Mouse (Mus musculus): ENCODE data around the gene Grin2b. TPM values are rescaled to one million over a fixed set of nuclear protein-coding genes. Genes with fewer than 3 reads are reported as not detected.

The Grin2b gene
- polyA plus RNA-seq, 1 experiment from 2014 or later, result 6.1 TPM

DNA sequence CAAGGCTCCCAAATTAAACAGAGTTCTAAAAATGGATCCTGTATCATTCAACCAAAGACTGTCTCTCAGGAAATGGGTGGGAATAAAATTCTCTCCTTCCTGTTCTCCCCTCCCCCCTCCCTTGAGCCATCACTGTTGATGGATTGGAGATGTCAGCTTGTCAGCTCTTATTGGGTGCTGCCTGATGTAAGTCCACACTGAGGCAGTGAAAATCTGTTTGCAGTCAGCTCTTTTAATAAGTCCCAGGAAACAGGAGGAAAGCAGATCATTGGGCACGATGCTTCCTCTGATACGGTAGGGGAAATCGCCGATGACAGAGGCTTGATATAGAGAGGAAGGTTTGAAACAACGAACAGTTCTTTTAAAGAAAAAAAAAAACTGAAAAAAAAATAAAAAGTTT is 290.7 kb downstream of the Grin2b start:
- H3K9ac ChIP-seq, result no peak overlapping the region

DNA sequence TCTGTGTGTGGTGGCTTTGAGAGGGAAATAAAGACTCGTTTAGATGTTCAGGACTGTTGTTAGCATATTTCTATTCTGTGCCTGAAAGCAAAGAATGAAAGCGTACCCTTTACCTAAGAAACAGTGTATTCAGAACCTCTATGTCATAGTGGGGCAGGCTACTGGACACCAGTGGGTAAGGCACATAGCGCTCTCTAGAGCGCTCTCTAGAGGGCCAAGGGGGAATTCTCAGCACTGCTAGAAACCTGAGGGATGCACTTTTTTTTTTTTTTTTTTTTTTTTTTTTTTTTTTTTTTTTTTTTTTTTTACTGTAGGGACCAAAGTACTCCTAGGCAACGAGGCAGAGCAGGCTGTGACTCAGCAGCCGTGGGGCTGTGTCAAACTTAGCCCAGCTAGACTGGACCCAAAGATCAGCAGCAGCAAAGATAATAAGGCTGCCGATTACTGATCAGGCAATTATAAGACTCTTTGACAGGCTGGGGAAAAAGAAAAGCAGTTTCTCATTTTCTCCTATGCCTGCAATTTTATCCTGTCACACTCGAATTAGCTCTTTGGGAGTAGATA is 297.1 kb downstream of the Grin2b start:
- Histone ChIP-seq H3K4me2 (no peak overlapping the region), H3K9me3 (no peaks in the 10 kb centered on the region), H3K9ac (no peak overlapping the region), H3K27ac (no peak overlapping the region), H3K4me3 (no peak overlapping the region), H3K27me3 (no peaks in the 10 kb centered on the region), H3K36me3 (no peaks in the 10 kb centered on the region), H3K4me1 (no peaks in the 10 kb centered on the region)
- WGBS, result 55% methylated on average over 8 of the region's 8 CpGs
- no peak for ATAC-seq (ENCODE audit: insufficient number of reproducible peaks, insufficient read depth, low FRiP score, low TSS enrichment, low read depth)

More for the DNA sequence above, 290.7 kb downstream of the Grin2b start:
- no peak for ATAC-seq (ENCODE audit: insufficient number of reproducible peaks, insufficient read depth, low FRiP score, low TSS enrichment, low read depth)
- 38% methylated on average over 5 of the region's 5 CpGs for WGBS
- Histone ChIP-seq H3K27ac (no peak overlapping the region), H3K4me2 (no peak overlapping the region), H3K27me3 (no peaks in the 10 kb centered on the region), H3K4me1 (no peaks in the 10 kb centered on the region), H3K4me3 (no peak overlapping the region), H3K9me3 (no peaks in the 10 kb centered on the region), H3K36me3 (no peaks in the 10 kb centered on the region)

- Histone ChIP-seq H3K36me3 (no peaks in the 10 kb centered on the region), H3K4me3 (no peak overlapping the region), H3K27me3 (no peaks in the 10 kb centered on the region), H3K9ac (no peak overlapping the region), H3K9me3 (no peaks in the 10 kb centered on the region), H3K27ac (no peak overlapping the region), H3K4me2 (no peak overlapping the region), H3K4me1 (no peaks in the 10 kb centered on the region)
- ATAC-seq (ENCODE audit: insufficient number of reproducible peaks, insufficient read depth, low FRiP score, low TSS enrichment, low read depth), result no peak
Observed at GRCm38 (mm10) chr6:135874626-135875025, 298.7 kb downstream of the Grin2b start.

GRCm38 (mm10) chr6:135865832-135866231 is 307.5 kb downstream of the Grin2b start:
- H3K27me3 ChIP-seq, result no peaks in the 10 kb centered on the region
- H3K36me3 ChIP-seq, result no peaks in the 10 kb centered on the region
- no peak overlapping the region for H3K4me3 ChIP-seq
- 79% methylated on average over 7 of the region's 7 CpGs for WGBS
- no peak for ATAC-seq (ENCODE audit: insufficient number of reproducible peaks, insufficient read depth, low FRiP score, low TSS enrichment, low read depth)
- no peak overlapping the region for H3K4me2 ChIP-seq
- H3K9ac ChIP-seq, result no peak overlapping the region
- H3K27ac ChIP-seq, result no peak overlapping the region
- 0 out of 2 replicates have a peak, but pooled peaks cover 3% of the 10 kb centered on the region for H3K4me1 ChIP-seq
- no peaks in the 10 kb centered on the region for H3K9me3 ChIP-seq

- no peak overlapping the region for H3K4me3 ChIP-seq
- ATAC-seq (ENCODE audit: insufficient number of reproducible peaks, insufficient read depth, low FRiP score, low TSS enrichment, low read depth), result no peak
- H3K9me3 ChIP-seq, result no peaks in the 10 kb centered on the region
- H3K36me3 ChIP-seq, result no peaks in the 10 kb centered on the region
- H3K27me3 ChIP-seq, result no peaks in the 10 kb centered on the region
- 0 out of 2 replicates have a peak, but pooled peaks cover 3% of the 10 kb centered on the region for H3K4me1 ChIP-seq
- WGBS, result 68% methylated on average over 5 of the region's 5 CpGs
- H3K4me2 ChIP-seq, result no peak overlapping the region
- no peak overlapping the region for H3K27ac ChIP-seq
- H3K9ac ChIP-seq, result no peak overlapping the region
Observed at GRCm38 (mm10) chr6:135863965-135864364, 309.3 kb downstream of the Grin2b start.

DNA sequence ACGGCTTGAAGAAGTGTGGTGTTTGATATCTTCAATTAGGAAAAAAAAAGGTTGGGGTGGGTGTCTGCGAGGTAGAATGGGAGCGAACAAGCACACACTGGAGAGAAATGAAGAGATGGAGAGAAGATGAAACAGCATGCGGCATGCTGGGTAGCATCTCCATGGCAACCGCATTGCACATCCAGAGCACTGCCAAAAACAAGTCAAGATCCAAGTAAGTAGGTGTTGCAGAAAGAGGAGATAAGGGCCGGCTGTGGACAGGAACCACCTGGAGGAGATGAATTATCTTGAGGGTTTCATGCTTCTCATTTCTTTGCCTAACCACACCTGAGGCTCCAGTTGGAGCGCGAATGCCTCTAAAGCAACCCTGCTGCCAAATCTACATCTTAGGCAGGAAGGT is 313.8 kb downstream of the Grin2b start:
- peaks cover 15% of the 10 kb centered on the region for H3K4me1 ChIP-seq
- H3K4me2 ChIP-seq, result no peak overlapping the region
- H3K27ac ChIP-seq, result no peak overlapping the region
- no peak overlapping the region for H3K4me3 ChIP-seq
- WGBS, result 69% methylated on average over 8 of the region's 8 CpGs
- no peaks in the 10 kb centered on the region for H3K9me3 ChIP-seq
- H3K27me3 ChIP-seq, result no peaks in the 10 kb centered on the region
- H3K9ac ChIP-seq, result no peak overlapping the region
- H3K36me3 ChIP-seq, result no peaks in the 10 kb centered on the region
- ATAC-seq (ENCODE audit: insufficient number of reproducible peaks, insufficient read depth, low FRiP score, low TSS enrichment, low read depth), result no peak

DNA sequence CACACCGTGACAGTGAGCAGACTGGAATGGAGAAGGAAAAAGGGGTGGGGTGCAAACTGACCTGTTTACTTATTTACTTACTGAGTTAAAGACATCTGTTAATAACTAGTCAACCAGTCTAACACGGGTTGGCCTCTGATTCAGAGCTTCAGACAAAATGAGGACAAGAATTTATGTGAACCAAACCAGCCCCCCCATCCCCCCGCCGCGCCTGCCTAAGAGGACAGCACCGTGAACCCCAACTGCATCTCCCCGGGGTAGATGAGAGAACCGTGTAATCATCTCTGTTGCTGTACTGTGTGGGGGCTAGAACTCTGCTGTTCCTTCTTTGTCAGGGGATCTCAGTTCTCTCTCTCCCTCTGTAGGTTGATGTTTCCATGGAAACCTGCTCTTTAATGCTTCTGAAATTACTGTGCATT is 319.1 kb downstream of the Grin2b start:
- WGBS, result 17% methylated on average over 8 of the region's 8 CpGs
- peak overlapping the region; percentile 36 for H3K4me2 ChIP-seq
- no peaks in the 10 kb centered on the region for H3K36me3 ChIP-seq
- peaks cover 20% of the 10 kb centered on the region for H3K4me1 ChIP-seq
- H3K9ac ChIP-seq, result no peak overlapping the region
- H3K27me3 ChIP-seq, result no peaks in the 10 kb centered on the region
- H3K4me3 ChIP-seq, result no peak overlapping the region
- no peak overlapping the region for H3K27ac ChIP-seq
- no peaks in the 10 kb centered on the region for H3K9me3 ChIP-seq
- no peak for ATAC-seq (ENCODE audit: insufficient number of reproducible peaks, insufficient read depth, low FRiP score, low TSS enrichment, low read depth)

DNA sequence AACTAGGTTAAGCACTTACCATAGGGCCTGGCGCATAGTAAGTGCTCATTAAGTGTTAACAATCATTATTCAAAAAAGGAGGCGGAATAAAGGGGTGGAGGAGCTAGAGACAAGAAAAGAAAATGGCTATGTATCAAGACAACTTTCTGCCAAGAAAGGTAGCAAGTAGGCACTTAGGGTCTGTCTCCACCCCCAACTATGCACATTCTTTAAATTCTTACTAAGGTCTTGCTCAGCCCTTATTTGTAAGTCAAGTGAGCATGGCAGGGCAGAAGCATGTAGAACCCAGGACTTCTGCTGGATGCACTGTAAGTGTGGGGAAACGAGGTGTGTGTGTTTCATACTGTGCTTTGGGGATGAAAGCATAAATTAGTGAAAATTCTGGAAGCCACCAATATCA is 329.6 kb downstream of the Grin2b start:
- H3K4me2 ChIP-seq, result no peak overlapping the region
- H3K27me3 ChIP-seq, result no peaks in the 10 kb centered on the region
- H3K4me3 ChIP-seq, result no peak overlapping the region
- H3K4me1 ChIP-seq, result no peaks in the 10 kb centered on the region
- ATAC-seq (ENCODE audit: insufficient number of reproducible peaks, insufficient read depth, low FRiP score, low TSS enrichment, low read depth), result no peak
- WGBS, result 78% methylated on average over 3 of the region's 3 CpGs
- no peaks in the 10 kb centered on the region for H3K9me3 ChIP-seq
- H3K27ac ChIP-seq, result no peak overlapping the region
- no peak overlapping the region for H3K9ac ChIP-seq
- H3K36me3 ChIP-seq, result no peaks in the 10 kb centered on the region

DNA sequence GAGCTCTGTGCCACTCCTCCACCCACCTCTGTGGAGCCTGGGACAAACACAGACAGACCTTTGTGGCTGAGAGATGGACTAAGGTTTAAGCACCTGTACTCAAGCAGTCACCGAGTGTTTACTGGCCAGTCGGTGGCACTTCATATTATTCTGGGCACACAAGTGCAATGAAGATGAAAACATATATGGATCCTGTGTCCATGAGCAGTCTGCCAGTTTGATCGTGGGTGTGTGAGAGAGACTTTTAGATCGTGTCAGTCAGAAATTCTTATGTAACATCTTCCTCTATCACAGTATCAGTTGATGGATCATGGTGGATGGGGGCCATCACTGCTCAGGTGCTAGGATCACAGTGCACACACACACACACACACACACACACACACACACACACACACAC is 337.0 kb downstream of the Grin2b start:
- 84% methylated on average over 4 of the region's 4 CpGs for WGBS
- Histone ChIP-seq H3K9me3 (no peaks in the 10 kb centered on the region), H3K4me3 (no peak overlapping the region), H3K4me1 (no peaks in the 10 kb centered on the region), H3K27me3 (no peaks in the 10 kb centered on the region), H3K4me2 (no peak overlapping the region), H3K9ac (no peak overlapping the region), H3K36me3 (no peaks in the 10 kb centered on the region), H3K27ac (no peak overlapping the region)
- ATAC-seq (ENCODE audit: insufficient number of reproducible peaks, insufficient read depth, low FRiP score, low TSS enrichment, low read depth), result no peak

GRCm38 (mm10) chr6:135833542-135833941 is 339.8 kb downstream of the Grin2b start:
- Histone ChIP-seq H3K4me1 (peaks cover 6% of the 10 kb centered on the region; the same call in 1 of the 2 replicates), H3K36me3 (no peaks in the 10 kb centered on the region), H3K9me3 (no peaks in the 10 kb centered on the region), H3K4me3 (no peak overlapping the region), H3K9ac (no peak overlapping the region), H3K27me3 (no peaks in the 10 kb centered on the region), H3K27ac (no peak overlapping the region), H3K4me2 (no peak overlapping the region)
- 67% methylated on average over 5 of the region's 5 CpGs for WGBS
- ATAC-seq (ENCODE audit: insufficient number of reproducible peaks, insufficient read depth, low FRiP score, low TSS enrichment, low read depth), result no peak

DNA sequence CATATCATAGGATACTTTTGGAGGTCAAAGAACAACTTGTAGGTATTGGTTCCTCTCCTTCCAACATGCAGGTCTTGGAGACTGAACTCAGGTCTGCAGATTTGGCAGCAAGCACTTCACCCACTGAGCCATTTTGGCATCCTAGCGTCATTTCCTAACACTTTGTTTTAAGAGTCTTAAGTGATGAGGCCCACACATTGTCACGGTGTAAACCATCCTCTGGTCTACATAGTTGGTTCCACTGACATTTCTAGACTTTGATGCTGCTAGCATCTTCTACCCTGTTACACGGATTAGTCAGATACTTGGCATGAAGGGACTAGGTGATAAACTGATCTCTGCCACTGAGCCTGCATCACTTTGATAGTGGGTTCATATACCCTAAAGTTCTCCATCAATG is 341.3 kb downstream of the Grin2b start:
- H3K27ac ChIP-seq, result no peak overlapping the region
- 88% methylated on average over 3 of the region's 3 CpGs for WGBS
- no peaks in the 10 kb centered on the region for H3K27me3 ChIP-seq
- H3K4me1 ChIP-seq, result peaks cover 6% of the 10 kb centered on the region; the same call in 1 of the 2 replicates
- no peak for ATAC-seq (ENCODE audit: insufficient number of reproducible peaks, insufficient read depth, low FRiP score, low TSS enrichment, low read depth)
- H3K4me2 ChIP-seq, result no peak overlapping the region
- H3K9me3 ChIP-seq, result no peaks in the 10 kb centered on the region
- H3K4me3 ChIP-seq, result no peak overlapping the region
- no peaks in the 10 kb centered on the region for H3K36me3 ChIP-seq
- H3K9ac ChIP-seq, result no peak overlapping the region

DNA sequence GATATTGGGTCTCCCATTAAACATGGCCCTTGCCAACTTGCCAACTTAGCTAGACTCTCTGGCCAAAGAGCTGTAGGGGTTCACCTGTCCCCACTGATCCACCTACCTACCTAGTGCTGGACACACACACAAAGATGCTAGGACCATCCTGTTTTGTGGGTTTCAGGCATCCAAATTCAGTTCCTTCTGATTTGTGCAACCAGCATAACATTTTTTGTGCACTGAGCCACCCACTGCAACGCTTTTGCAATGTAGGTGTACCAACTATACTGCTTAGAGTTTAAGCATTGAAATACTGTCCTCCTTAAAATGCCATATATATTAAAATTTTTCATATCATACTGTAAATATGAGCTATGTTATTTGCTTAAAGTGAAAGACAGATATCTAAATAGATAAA is 342.3 kb downstream of the Grin2b start:
- H3K27ac ChIP-seq, result no peak overlapping the region
- H3K9me3 ChIP-seq, result no peaks in the 10 kb centered on the region
- no peaks in the 10 kb centered on the region for H3K36me3 ChIP-seq
- no peak for ATAC-seq (ENCODE audit: insufficient number of reproducible peaks, insufficient read depth, low FRiP score, low TSS enrichment, low read depth)
- H3K4me1 ChIP-seq, result peaks cover 6% of the 10 kb centered on the region; the same call in 1 of the 2 replicates
- H3K9ac ChIP-seq, result no peak overlapping the region
- no peak overlapping the region for H3K4me2 ChIP-seq
- WGBS, result 81% methylated on average over 1 of the region's 1 CpGs
- no peak overlapping the region for H3K4me3 ChIP-seq
- no peaks in the 10 kb centered on the region for H3K27me3 ChIP-seq

All from embryonic facial prominence, embryonic 13.5 days (tissue).